Mouse (Mus musculus) monocyte, adult 2 months (primary cell): ENCODE data around the gene Lrrtm1.

Experiments used
- DNase-seq, 2 experiments: peaks; one replicate each; pipeline ENCODE4 v3.0.0; 2022; ENCODE audit warnings: low spot score in 2 of 2, low read depth in 1 of 2

Gene Lrrtm1

DNA sequence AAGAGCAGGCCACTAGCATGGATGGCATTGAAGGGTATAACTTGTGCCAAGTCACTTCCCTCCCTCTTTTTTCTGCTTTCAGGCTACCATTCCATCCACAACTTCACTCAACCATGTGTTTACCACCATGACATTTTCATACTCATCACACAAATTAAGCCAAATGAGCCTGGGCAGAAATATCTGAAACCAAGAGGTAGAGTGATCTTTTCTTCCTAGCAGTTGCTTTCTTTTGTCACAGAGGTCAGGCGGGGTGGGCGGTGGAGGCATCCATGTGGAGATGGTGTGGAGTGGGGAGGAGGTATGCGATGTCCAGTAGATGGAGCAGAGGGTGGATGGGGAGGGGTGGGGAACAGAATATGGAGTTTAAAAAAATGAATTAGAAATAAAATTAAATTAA, 64.3 kb downstream of the Lrrtm1 start:
- no peak for DNase-seq
